Mouse (Mus musculus) right cerebral cortex, adult 2 months (tissue): ENCODE data around the gene Adamtsl5.
"Not testable (repeated sequence)": the region's sequence is repeated elsewhere in the genome, so short reads cannot be mapped to it uniquely, and the experiment has no call there.

Experiments used
- DNase-seq, 2 experiments: peaks; one replicate each; pipeline ENCODE4 v3.0.0; 2021 to 2022; ENCODE audit warnings: low spot score in 2 of 2

The Adamtsl5 gene

DNA sequence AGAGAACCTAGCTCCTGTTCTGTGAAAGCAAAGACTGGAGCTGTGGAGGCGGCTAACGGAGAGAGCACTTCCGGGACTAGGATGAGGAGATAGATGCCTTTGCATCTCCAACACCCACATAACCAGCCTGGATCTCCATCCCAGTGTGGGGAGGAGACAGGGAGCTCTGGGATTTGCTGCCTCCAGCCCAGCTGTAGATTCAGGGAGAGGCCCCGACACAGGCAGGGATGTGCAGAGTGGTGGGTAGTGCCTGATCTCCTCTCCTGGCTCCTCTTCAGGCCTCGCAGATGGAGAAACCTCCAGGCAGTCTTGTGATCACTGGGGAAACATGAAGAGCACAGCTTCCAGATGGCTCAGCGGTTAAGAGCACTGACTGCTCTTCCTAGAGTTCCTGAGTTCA is 24.5 kb upstream of the Adamtsl5 start:
- peak; percentile 48 to 56 for DNase-seq

DNA sequence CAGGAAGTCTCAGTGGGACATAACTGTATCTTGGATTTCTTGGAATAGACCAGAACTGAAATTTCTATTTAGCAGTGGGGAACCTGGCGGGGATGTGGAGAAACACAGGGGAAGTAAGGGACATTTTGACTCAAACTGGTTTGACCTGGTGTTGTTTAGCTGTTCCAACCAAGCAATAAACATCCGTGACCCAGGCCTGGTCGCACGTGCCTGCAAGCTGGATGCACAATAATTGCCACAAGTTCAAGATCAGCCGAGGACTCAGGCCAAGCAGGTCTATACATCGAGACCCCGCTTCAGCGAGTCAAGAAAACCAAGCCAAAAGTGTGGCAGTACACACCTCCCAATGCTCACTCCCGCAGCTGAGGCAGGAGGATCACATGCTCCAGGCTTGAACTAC is 23.8 kb upstream of the Adamtsl5 start:
- DNase-seq: no peak

DNA sequence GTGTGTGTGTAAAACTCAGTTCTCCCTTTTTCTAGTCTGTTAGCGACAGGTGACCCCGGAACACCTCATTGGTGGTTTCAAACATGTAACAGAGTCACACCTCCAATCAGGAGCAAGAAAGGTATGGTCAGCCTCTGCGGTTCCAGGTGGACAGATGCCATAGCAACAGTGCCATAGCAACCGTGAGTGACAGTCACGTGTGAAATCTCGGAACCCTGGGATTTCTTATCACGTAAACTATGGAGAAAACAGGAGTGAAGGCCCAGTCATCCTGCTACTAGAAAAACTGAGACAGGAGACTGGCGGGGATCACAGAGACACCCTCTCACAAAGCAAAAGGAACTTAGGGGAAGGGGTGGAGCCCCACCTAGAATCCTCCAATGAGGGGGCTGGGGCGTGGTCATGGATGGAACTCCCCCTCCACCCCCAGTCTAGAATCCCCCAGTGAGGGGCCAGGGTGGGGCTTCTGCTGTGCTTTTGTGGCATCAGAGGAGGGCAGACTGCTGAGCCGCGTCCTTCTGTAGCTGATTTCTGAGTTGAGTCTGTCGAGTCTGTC is 23.3 kb upstream of the Adamtsl5 start:
- DNase-seq: peak; percentile 64 to 70

DNA sequence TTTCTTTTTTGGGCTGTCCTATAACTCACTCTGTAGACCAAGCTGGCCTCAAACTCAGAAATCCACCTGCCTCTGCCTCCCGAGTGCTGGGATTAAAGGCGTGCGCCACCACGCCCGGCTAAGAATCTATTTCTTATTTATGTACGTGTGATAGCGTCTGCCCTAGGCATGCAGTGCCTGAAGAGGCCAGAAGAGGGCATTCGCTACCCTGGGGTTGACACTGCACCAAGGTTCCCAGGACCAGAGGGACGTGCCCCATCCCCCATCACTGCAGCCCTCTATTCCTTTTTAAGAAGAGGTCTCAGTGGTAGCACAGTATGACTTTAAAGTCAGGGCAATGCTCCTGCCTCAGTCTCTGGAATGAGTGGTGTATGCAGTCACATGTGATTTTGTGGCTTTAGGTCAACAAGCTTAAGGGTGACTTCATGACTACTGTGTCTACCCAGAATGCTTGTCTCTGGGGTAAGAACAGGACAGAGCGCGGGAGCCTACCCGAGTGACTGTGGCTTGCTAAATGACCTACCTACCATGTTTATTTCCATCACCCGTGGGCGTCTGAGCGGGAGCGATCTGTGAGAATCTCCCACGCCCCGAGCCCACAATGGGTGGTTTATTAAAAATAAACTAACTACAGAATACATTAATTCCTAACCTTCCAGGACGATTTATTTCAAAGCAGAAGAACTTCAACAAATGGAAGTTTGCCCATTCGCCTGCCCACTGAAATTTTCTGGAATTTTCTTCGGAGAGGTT is 22.0 kb upstream of the Adamtsl5 start:
- peak; percentile 78 for DNase-seq

DNA sequence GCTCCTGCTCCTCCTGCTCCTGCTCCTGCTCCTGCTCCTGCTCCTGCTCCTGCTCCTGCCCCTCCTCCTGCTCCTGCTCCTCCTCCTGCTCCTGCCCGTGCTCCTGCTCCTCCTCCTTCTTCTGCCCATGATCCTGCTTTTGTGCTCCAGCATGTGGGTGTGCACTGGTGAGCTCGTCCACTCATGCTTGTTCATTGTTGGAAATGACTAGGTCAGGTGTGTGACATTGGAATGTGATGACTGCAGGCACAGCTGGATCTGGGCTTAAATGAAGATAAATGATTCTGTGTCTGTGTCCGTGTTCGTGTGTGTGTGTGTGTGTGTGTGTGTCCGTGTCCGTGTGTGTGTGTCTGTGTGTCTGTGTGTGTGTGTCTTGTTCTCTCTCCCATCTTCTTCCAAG is 20.2 kb upstream of the Adamtsl5 start:
- no peak for DNase-seq

DNA sequence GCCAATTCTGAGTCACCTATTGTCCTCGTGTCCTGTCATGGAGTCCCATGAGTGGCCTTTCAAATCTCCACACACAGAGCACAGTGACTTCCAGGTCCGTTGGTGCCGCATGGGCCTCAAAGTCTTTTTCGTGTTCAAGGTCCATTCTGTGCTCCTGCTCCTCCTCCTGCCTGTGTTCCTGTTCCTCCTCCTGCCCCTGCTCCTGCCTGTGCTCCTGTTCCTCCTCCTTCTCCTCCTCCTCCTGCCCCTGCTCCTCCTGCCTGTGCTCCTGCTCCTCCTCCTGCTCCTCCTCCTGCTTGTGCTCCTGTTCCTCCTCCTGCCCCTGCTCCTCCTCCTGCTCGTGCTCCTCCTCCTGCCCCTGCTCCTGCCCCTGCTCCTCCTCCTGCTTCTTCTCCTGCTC is 19.7 kb upstream of the Adamtsl5 start:
- no peak for DNase-seq

DNA sequence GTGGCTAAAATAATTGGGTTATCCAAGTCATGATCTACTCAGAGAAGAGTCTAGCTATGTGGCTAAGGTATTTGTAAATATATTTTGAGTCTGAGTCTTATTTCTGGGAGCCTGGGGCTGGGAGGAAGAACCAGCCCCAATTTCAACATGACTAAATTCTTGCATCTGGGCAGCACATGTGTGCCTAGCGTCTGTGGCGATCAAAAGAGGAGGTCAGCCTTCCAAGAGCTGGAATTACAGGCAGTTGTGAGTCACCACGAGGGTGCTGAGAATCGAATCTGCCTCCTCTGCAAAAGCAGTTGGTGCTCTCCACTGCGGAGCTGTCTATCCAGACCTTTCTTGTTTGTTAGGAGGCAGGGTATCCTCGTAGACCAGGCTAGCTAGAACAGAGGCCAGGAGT is 17.5 kb upstream of the Adamtsl5 start:
- no peak for DNase-seq

DNA sequence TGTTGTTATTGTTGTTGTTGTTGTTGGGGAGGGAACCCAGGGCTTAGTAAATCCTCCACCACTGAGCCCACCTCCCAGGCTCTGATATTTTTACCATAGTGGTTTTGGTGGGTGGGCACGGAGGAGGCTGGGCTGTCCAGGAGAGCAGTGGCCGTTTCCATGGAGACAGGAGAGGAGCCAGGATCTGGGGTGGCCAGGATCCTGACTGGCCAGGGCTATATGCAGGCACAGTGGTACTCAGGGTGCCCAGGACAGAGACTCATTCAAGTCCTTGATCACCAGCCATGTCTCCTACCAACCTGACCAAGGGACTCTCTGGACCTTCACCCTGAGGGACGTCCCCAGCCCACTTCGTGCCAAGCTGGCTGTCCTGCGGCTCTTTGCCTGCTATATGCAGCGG is 15.5 kb upstream of the Adamtsl5 start:
- DNase-seq: no peak

DNA sequence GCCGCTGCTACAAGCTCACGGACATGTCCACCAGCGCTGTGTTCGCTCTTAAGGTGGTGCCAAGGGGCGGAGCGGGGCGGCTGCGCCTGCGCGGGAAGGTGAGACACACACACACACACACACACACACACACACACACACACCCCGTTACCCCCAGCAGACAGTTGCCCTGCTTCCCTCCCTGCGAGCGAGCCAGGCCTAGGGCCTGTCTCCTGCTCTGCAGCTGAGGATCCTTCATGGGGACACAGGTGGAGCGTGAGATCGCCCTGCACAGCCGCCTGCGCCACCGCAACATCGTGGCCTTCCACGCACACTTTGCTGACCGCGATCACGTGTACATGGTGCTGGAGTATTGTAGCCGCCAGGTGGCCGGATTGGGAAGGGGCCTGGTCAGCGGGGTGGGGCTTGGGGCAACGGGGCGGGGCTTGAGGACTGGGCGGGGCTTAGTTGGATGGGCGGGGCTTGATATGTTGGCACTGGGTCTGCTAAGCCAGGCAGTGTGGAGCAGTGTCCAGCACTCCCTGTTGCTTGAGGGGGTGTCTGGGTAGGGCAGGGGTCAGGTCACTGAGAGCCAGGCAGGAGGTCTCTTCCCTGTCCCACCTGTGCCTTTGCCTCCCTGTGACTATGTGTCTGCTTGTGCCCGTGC is 9.9 kb upstream of the Adamtsl5 start:
- peak in 1 of 2 experiments; percentile 29 for DNase-seq

DNA sequence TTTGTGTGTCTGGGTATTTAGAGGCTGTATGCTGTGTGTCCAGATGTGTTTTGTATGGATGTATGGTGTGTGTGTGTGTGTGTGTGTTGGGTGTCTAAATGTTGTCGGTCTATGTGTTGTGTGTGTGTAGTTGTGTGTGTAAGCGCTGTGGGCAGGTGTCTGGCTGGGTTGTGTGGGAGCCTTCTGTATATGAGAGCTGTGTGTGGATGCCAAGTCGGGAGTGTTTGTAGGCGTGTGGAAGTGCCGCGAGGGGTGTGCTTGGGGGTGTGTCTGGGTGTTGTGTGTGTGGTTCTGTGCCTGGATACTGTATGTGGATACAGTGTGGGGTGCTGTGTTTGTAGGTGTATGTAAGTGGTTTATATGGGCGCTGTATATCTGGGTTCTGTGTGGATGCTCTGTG is 9.1 kb upstream of the Adamtsl5 start:
- peak; percentile 55 to 63 for DNase-seq

DNA sequence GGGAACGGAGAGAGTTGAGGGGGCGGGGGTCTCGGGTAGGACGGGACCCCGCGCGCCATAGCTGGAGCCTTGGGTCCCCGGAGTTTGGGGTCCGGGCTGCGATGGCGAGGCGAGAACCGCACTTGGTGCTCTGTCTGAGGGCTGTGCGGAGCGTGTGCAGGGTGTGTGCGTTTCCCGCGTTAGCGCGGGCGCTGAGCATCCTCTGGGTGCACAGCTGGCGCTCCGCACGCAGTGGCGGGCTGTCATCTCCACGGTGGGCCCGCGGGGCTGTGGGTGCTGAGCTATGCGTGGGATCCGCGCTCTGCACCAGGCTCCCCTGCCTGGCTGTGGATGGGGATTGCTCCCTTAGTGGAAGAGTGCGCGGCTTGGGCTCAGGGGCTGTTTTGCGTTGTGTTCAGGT is 8.5 kb upstream of the Adamtsl5 start:
- DNase-seq: peak in 1 of 2 experiments; percentile 44

DNA sequence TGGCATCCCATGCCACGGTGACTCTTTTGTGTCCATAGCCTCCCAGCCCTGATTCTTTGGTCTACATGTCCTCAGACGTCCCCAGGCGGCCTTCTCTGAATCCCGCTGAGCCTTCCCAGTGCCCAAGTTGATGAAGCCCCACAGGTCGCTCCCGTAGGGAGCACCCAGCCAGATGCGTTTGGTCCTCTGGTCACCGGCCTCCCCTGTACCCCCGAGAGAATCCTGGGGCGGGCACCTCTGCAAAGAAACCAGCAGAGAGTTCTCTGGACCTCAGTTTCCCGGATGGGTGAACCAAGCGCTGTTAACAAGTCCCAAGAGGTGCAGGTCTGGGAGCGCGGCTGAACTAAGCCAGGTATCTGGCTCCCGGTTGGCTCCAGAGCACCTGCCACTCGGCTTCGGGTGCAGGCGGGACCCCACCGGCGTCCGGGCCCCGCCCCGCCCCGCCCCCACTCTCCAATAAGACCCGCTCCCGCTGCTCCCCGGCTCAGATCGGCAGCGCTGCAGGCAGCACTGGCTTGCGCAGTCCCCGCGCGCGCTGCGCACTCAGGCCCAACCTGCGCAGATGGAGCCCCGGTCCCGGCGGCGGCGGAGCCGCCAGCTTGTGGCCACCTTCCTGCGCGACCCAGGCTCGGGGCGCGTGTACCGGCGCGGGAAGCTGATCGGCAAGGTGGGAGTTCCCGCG is 7.9 kb upstream of the Adamtsl5 start, which contains the start of gene Plk5:
Plk5 (plus strand) TSS at position 459 of the 682 bp plus-strand sequence.
- peak in 1 of 2 experiments; percentile 57 for DNase-seq

DNA sequence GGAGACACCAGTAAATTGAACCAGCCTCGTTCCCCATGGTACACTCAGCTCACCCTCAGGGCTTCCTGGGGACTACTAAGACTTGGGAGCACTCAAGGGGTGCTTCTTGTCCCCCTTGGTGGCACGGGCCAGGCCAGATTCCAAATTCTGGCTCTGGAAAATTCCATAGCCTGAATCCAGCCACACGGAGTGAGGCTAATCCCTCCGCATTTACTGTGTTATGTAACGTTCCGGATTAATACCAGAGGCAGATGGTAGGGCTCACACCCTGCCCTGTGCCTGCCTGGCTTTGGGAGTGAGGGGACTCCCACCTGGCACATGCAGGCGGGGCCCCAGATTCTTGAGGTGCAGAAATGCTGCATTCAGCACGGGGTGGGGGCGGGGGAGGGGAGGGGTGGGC is 7.2 kb upstream of the Adamtsl5 start:
- peak in 1 of 2 experiments; percentile 37 for DNase-seq

DNA sequence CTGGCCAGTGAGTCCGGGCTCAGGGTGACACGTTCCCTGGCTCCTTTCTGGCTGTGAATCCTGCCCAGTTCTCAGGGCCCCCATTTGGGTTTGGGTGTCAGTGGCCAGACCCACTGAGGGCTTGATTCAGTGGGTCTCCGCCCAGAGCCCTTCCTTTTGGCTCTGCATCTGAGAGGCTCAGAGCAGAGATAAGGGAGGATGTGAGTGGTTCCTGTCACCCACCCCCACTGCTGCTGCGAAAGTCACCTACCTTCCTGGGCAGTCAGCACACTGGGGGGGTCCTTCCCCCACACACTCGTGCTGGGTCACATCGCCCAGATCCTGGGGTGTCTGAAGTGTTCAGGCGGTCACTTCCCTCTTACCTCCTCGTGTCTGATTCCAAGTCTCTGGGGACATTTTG is 4.5 kb upstream of the Adamtsl5 start:
- no peak for DNase-seq

DNA sequence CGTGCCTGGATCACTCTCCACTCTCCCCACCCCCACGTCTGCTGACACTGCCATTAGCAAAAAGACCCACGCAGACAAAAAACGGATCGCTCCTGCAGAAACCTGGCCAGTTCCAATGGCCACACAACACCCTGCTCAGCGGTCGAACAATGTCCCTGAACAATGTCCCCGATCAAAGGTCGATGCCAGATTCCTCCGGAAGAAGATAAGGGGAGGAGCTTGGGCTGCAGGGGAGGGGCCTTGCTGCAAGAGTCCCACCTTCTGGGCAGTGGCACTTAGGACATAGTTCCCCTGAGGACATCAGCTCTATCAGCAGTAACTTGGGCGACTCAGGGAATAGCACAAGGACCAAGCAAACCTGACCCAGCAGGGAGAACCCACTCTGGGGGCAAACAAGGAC is 3.7 kb upstream of the Adamtsl5 start:
- no peak for DNase-seq

DNA sequence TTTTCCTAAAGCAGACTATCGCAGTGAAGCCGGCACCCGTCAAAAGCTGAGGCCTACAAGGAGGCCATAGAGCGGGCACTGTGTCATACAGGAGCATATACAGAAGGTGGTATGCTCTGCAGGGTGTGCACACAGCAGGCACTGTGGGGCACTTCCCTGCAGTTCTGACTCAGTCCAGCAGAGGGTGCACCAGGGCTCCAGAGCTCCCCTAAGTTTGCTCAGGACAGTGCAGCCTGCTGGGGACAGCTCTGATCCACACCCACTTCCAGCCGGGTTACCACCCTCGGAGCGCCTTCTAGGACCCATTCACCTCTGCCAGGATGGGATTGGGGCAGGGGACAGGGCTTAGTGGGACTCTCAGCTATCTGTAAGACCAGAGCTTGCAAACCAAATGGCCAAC is 2.1 kb upstream of the Adamtsl5 start:
- peak; percentile 86 to 92 for DNase-seq

DNA sequence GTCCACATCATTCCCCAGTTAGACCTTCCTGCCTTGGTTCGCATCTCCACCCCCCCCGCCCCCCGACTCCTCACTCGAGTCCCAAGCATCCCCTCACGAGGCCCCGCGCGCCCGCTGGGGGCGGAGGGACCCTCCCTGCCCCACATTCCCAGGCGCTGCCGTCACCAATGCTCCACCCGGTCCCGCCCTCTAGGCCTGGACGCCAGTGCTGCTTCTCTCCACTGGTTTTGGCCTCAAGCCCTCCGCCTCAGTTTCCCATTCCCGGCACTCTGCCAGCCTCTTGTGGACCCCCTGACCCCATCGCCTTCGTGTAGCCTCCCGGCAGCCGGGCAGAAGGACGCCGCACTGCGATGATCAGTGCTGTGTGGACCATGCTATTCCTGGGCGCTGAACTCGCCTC is 769 bp upstream of the Adamtsl5 start:
- DNase-seq: no peak

DNA sequence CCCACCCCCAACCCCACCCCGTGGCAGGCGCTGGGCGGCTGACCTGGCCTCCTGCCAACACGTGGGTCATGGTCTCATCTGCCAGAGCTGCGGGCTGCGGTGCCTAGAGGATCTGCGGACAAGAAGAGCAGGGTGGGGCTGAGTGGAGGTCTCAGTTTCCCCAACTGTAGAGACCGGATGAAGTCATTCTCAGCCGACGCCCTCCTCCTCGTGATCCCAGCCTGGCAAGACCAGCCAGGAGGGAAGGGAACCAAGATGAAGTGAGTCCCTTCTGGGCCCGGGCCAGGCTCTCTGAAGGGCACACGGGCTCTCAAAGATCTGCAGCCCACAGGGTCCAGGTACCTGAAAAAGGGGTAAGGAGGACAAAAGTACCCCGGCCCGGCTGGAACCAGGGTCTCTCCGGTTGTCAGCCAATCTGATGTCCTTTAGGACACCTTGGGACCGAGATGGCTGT is 671 bp downstream of the Adamtsl5 start:
- no peak for DNase-seq

DNA sequence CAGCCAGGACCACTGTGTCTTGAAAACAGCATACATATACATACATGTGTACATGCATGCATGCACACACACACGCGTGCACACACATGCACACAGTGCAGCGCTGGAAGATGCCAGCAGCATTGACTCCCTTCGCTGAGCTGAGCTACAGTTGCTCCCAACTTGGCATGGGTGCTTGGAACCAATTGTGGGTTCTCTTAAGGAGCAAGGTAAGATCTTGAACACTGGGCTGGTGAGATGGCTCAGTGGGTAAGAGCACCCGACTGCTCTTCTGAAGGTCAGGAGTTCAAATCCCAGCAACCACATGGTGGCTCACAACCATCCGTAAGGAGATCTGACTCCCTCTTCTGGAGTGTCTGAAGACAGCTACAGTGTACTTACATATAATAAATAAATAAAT is 2.3 kb downstream of the Adamtsl5 start:
- not testable (repeated sequence) for DNase-seq

DNA sequence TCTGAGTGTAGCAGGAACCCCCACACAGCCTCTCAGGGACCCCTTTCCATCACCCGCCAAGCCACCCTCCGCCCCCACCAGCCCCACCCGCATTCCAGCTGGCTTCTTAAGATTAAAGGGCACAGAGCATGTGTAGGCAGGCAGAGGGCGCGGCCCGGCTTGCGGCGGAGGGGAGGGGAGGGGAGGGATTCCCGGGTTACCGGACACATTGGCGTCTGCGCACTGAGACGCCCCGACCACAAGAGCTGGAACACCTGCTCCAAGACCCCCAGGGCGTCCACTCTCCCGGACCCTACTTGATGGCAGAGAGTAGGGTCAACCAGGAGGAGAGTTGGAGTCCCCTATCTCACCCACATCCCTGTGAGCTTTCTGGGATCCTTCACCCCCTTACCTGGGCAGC is 3.1 kb downstream of the Adamtsl5 start:
- no peak for DNase-seq

DNA sequence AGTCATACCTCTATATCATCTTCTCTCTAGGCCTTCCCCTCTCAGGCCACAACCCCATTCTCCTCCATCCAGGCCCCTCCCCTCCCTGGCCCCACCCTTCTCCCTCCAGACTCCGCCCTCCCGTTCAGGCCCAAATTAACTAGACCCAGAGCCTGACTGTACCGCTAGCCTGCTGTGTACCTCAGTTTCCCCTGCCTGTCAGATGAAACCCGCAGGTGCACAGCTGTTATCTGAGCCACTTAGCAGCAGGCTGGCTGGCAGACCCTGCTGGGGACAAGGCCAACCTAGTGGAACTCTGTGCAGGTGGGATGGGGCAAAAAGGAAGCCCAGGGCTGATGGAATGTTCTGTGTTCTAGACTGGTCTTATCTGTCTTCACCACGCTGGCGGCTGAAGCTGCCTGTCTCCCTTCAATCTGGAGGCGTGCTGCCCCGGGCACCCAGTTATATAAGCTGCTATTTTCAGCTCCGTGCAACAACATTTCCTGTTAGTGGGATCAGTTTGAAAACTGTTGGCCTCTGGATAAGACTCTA is 4.0 kb downstream of the Adamtsl5 start:
- DNase-seq: peak in 1 of 2 experiments; percentile 55

DNA sequence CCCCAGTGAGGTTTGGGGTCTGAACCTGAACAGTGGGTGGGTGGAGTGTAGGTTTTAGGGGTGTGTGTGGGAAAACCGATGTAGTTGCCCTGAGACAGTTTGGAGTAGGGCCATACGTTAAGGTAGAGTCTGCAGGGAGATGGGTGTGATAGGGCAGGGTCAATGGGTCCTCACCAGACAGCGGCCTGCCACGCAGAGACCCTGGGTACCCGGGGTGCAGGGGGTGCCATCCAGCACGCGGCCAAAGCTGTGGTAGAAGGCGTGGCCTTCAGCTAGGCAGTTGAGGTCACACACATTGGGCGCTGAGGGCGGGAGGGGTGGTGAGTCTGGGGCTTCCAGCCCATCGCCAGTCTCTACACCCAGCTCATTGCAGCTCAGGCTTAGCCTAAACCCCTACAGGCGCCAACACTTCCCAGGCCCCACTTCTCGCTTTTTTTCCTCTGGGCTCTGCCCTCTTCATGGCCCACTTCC is 4.8 kb downstream of the Adamtsl5 start:
- DNase-seq: no peak
